Mouse (Mus musculus): Measurements from ENCODE around the gene Cygb.
"Not testable (repeated sequence)": the region's sequence is repeated elsewhere in the genome, so short reads cannot be mapped to it uniquely, and the experiment has no call there.

The Cygb gene

DNA sequence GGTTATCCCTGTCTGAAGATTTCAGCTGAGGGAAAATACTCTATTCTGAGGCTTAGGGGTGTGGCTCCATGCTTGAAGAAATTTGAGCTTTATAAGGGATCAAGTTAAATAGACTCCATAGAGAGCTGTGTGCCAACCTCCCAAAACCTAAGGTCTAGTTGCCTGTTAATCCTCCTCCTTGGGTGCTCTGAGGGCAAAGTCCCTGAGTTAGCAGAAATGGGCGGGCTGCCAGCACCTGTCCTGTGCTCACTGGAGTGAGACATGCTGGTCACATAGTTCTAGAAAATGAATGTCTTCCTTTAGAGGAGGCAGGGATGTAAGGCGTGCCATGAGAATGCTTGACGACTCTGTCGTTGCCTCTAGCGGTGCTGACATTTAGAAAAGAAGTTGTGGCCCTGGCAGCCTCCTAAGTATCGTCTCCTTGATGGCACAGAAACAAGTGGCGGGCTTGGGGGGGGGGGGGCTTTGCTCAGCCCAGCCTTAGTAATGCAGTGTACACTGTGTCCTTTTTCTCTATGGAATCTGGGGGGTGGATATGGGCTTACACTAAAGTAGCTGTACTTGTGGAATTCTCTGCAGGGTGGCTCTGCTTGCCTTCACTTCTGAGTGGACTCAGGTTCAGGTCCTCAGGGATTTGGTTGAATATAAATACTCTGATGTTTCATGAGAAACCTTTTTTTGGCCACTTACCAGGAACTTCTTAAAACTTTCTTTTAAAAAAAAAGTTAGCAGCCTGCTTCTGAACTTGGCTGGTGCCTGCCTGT, 20.7 kb upstream of the Cygb start:
- DNase-seq (ENCODE audit: low spot score in 2 of 2): no peak

DNA sequence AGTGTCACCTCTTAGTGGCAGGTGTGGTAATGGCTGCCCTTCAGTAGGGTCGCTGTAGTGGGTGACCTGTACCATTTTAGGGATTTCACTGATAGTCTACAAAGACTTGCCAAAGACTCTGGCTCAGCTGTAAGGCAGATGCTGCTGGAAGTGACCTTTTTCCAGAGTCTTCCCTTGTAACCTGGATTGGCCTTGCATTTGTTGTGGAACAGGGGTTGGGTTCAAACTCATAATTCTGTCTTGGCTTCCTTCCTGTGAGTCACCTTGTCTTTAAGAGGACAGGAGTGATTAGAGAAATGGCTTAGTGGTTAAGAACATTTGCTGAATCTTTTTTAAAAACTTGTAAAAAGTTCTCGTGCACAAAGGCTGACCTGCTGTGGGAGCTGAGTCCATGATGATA, 19.3 kb upstream of the Cygb start:
- DNase-seq (ENCODE audit: low spot score in 2 of 2): no peak

DNA sequence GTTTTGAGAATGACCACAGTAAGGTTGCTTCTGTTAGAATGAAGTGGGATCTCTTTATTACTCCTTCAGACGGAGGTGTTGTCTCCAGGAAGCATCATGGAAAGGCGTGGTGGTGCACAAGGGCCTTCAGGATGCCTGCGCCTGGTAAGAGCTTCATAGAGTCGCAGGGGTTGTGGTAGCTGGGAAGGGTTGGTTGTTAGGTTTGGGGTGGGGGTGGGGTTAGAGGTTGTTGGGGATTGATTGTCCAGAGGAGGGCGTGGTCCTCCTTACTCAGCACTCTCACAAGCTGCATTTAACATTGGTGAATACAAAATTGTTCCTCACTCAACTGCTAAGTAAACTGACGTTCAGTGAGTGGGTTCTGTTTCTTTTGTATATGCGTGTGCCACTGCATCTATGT, 18.5 kb upstream of the Cygb start:
- no peak for DNase-seq (ENCODE audit: low spot score in 2 of 2)

DNA sequence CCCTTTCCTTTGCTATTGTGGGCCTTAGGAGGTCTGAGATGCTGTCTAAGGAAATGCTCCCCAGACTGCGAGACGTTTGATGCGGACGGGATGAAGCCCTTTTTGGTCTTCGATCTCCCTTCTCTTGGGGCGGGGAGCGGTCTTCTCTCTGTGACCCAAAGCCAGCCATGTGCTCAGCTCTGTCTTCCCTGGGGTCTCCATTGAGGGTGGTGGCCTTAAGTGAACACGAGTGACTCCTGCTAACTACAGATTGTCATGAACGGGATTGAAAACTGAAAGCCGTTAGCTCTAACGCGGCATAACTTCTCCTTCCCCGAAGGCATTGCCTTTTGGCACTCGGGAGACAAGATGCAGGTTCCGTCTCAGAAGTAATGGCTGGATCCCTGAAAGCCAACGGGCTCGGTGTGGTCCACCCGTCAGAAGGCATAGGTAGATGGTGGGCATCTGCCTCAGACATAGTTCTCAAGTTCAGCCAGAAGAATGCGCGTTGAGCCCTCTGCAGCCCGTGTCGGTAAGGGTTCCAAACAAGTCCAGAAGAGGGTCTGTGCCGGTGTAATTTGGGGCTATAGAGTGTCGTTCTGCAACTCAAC, 17.8 kb upstream of the Cygb start:
- DNase-seq (ENCODE audit: low spot score in 2 of 2): no peak

DNA sequence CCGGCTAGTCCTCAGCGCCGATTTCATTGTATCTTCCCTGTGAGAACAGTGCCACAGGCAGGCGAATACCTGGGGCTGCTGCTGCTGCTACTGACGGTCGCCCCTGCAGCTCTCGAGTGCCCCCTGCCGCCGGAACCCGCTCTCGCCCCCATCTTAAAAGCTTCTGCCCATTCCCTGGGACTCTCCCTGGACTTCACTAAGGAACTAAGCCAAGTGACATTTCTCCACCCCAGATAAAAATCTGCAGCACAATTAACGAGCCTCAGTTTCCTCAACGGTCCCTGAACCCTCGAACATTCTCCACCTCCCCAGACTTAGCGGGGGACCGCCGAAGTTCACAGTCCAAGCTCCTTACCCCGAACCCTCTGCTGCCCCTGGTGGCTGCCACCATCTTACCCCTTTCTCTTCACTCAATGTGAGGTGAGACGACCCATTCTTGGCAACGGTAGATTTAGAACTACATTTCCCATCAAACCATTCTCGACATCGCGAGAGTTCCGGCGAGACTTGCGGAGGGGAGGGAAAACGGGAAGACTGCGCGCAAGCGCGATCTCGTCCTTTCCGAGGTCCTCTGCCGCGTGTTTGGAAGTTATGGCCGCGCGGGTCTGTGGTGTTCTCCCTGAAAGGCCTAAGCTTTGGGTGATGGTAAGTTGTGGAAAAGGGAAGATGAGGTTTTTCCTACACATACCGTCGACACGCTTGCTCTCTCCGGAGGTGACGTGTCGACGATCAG, 17.2 kb upstream of the Cygb start:
- DNase-seq (ENCODE audit: low spot score in 2 of 2): peak; percentile 96 to 98

DNA sequence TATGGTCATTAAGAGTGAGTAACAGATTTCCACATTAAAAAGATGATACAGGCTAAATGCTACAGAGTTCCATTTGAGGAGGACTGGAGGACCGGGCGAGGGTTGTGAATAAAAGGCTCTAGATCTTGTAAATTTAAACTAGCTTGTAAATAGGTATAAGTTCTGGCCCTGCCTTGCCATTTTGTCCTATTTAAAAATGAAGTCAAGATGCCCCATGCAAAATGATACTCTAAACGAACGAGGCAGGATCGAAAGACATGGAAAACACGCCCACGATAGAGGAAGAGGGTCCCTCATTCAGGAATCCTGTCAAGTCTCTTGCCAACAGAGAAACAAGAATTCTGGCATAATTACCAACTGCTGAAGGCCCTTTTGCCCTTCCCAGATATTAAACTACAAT, 16.3 kb upstream of the Cygb start:
- DNase-seq (ENCODE audit: low spot score in 2 of 2): no peak

DNA sequence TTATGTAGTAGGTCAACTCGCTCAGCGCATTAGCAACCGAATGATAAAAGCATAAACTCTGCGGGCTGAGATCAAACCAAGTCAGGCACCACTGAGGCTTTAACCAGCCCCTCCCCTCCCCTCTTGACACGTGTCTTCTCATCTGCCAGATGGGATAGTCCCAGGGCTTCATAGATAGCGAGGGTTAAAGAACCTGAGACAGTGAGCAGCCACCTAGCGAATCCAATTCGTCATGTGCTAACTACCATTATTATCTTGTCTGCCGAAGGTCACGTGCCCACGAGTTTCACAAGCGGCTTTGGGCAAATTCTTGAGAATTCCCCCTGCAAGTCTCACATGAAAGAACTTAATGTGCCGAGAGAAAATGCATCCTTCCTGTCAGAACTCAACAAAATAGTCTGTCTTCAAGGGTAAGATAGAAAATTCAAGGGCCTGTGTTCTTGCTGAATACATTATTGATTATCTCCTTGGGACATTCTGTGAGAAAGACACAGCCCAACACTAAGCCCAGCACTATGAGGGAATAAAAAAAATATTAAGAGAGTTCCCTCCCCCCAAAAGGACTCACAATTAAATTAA, 15.8 kb upstream of the Cygb start:
- no peak for DNase-seq (ENCODE audit: low spot score in 2 of 2)

DNA sequence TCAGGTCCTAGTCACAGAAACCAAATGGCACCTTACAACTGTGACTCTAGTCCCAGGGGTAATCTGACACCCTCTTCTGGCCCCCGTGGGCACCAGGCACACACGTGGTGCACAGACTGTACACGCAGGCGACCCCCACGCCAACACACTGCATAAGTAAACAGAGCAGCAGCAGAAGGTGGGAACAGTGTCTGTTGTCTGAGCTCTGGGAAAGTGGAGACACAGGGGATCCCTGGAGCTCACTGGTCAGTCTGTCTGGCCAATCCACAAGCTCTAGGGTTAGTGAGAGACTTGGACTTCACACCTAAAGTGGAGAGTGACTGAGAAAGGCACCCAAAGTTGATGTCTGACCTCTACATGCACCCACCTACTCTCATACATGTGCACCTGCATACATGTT, 15.2 kb upstream of the Cygb start:
- no peak for DNase-seq (ENCODE audit: low spot score in 2 of 2)

DNA sequence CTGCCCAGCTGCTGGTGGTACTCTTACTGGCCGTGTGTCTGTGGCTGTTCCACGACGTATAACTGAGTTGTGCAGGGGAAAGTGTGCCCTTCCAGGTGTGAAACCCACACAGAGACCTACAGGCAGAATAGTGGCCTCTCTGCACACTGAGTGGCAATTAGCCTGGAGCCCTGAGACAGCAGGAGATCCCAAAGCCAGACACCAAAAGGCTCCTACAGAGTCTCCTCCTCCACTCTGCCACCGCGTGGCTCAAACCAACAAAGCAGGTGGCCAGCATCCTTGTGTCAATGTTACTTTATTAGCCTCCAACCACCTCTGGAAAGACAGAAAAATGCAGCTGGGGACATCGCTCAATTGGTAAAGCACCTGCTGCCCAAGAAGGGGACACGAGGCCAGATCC, 14.7 kb upstream of the Cygb start:
- no peak for DNase-seq (ENCODE audit: low spot score in 2 of 2)

DNA sequence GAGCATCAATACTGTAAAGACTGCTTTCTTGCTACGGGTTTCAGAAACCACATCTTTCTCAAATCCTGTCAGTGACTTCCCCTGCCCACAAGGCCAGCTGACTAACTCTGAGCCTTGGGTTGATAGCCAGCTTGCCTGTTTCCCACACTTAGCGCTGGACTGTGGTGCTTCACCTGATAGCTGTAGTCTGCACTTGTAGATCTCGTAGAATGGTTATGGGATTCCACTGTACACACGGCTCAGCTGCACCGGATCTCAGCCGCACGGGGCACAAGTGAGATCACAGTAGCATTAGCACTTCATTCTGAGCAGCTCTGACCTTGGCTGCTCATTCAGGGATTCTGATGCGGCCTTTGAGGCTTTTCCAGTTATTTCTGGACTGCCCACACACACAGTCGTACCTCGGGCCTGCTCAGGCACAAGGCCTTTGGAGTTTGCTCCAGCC, 14.3 kb upstream of the Cygb start:
- no peak for DNase-seq (ENCODE audit: low spot score in 2 of 2)

DNA sequence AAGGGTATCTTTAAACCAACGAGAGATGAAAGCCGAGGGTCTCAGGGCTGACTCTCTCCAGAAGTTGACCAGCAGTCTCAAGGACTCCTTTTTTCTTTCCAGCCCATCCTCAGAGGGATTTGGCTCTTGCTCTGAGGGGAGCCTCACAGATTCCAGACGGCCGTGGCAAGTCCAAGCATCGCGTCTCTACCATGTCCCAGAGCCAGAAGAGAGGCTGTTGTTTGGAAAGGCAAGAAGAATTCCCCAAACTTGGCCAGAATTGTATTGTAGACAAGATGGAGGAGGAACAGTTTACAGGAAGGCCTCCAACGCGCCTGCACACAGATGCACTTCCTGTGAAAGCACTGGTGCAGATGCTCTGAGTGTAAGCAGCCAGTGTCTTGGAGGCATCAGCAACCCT, 13.8 kb upstream of the Cygb start:
- DNase-seq (ENCODE audit: low spot score in 2 of 2): no peak

DNA sequence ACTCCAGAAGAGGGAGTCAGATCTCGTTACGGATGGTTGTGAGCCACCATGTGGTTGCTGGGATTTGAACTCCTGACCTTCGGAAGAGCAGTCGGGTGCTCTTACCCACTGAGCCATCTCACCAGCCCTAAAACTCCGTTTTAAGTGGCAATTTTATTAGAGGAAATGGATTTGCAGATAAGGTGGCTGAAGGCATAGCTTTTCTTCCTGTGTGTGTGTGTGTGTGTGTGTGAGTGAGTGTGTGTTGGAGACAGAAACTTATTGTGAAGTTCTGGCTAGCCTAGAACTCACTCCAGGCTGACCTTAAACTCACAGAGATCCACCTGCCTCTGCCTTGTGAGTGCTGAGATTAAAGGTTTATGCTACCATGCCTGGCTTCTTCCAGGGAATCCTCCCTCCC, 12.9 kb upstream of the Cygb start:
- not testable (repeated sequence) for DNase-seq (ENCODE audit: low spot score in 2 of 2)

DNA sequence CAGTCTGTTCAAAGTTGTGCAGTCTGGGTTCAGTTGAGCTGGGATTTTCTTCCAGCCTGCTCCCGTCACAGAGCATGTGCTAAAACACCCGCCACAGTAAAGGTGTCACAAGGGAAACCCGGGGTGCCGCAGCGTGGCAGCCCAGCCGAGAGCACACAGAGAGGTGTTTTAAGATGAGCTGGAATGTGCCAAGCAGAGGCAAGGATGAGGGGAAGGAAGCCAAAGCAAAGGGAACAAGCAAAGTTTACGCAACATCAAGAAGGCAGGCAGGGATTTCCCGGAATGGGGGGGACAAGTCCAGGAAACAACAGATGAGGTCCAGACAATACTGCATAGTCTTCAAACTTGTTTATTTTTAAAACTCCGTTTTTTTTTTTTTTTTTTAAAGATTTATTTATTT, 12.5 kb upstream of the Cygb start:
- peak in 1 of 2 experiments; percentile 63 for DNase-seq (ENCODE audit: low spot score in 2 of 2)

DNA sequence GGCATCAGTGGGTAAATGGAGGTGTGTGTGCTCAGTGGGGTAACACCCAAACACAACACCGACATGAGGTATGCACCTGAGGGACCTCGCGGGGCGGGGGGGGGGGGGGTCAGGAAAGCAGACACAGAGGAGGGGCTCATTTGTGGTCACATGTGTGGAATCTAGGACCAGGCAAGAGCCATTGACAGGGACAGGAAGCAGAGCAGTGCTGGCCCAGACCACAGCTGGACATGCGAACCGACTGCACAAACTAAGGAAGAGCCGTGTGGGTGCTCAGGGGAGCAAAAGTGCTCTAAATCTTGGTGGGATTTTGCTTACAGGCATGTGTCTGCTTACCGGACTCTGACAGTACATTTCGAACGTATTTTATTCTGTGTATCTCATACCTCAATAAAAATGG, 11.2 kb upstream of the Cygb start:
- peak in 1 of 2 experiments; percentile 0 for DNase-seq (ENCODE audit: low spot score in 2 of 2)

DNA sequence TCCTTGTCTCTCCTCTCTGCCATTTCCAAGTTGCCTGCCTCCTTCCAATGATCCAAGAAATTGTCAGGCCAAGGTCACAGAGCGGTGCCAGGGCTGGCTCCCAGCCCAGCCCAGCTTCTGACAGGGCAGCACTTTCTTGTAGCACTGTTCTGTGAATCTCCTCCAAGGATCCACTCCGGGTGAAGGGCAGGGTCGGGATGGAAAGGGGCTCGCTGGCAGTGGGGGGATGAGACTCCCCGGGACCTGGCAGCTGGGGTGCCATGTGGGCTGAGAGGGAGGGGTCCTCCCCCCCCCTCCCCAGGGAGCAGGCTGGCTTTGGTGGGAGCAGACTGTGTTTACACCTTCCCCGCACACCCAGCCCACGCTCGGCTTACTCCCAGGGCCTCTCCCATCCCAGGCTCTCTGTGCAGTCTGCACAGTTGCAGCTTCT, 7.8 kb upstream of the Cygb start:
- DNase-seq (ENCODE audit: low spot score in 2 of 2): no peak

DNA sequence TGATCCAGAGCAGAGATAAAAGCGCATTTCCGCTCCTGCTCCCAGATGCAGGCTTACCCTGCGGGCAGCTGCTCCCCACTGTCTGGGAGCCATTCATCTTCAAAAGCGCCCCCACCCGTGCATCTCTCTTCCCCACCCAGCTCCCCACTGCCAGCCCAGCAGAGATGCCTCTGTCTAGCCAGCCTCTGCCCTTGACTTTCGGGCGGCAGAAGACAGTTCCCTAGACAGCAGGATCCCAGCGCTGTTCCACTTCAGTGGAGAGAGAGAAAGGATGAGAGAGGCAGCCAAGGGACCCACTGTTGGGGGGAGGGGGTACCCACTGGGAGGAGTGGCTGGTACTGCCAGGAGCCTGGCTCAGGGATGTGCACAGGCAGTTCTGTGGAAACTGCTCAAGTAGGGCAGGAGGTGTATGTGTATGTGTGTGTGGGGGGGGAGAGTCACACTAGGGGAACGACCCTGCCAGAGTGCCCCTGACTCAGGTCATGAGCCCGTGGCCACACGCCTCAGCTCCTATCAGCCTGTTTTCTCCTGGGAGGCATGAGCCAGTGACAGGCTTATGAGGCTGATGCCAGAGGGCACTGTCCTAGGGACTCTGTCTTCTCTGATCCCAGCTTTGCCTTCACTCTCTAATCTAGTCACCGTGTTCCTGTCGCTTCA, 7.3 kb upstream of the Cygb start:
- no peak for DNase-seq (ENCODE audit: low spot score in 2 of 2)

DNA sequence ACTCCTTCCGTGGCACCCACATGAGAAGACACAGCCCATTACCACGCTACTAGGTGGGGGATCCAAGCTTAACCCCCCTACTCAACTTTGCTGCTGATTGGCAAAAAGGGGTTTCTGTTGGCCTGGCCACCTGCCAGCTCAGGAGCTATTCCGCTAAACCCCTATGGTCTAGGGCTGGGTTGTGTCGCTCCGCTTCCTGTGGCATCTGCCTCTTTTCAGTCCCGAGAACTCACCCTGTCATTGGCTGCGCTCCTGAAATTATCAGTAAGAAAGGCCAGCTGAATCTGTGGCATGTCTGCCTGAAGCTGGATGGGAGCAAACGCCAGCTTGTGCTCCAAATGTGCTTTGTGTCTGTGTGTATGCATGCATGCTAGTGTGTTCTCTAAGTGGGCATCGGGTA, 6.1 kb upstream of the Cygb start:
- no peak for DNase-seq (ENCODE audit: low spot score in 2 of 2)

DNA sequence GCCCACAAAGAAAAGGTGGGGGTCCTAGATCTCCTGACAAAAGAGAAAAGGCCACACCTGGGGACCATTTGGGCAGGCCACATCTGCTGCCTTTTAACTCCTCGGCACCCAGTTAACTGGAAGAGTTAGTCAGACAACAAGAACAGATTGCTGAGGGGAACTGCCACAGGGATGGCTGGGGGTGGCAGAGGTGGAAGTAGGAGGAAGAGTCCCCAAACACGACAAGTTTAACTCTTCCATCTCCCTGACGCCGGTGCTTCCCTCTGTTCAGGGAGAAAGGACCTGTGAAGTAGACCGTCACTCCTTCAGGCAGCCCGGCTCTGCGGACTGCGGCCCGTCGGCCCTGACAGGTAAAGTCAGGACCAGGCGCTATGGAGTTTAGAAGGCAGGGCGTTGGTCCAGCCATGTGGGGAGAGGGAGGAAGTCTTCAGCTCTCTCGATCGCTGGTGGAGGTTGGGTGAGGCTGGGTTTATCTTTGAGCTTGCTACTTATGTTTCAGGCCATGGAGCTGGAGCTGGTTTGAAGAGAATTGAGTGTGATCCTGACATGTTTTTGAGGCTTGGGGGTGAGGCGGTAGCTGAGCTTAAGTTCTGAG, 5.0 kb upstream of the Cygb start:
- DNase-seq (ENCODE audit: low spot score in 2 of 2): no peak

DNA sequence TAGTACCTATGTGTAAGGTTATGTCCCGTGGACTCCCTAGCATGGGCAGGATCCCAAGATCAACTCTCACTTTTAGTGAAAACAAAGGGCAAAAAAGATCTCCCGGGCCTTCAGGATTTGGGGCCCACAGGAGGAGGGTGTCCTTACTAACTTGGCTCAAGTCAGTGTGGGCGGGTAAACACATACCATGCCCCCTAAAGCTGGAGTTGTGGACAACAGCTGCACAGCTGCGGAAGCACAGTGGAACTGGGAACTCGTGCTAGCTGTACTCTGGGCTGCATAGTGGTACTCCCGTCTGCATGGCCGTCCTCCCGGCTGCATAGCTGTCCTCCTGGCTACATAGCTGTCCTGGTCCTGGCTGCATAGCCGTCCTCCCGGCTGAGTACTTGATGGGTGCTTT, 4.1 kb upstream of the Cygb start:
- DNase-seq (ENCODE audit: low spot score in 2 of 2): no peak

DNA sequence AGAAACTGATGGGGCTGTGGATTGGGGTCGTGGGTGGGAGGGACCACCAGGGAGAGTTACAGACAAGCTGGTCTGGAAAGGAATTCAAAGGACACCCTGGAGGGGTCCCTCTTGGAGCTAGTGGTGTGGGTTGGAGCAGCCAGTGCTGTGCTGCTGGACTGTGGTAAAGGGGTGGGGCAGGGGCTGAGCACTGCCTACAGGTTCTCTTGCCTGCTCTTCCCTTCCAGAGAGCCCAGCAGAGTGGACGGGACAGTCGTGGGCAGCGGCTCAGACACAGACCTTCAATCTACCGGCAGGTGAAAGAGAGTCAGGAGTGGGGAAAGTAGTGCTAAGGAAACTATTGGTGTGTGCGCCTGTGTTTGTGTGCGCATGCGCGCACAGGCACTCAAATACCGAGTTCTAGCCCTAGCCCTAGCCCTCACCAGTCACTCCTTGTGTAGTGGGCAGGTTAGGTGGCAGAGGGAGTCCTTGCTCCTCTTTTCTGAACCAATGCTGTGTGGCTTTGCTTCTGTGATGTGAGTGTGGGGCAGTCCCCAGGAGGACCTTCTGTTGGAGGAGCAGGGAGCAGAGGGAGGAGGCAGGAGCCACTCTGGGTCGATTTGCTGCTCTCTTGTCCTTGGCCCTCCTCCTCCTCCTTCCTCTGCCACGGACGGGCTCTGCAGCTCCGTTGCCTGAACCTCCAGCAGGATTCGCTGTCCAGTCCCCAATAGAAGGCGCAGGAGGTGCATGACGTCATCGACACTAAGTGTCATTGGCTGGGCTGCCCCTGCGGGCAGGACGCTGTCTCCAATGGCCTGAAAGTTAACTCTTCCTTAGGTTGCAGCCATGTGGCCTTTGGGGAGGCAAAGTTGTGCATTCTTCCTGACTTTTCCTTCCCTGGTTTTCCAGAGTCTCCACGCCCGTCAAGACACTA, 3.5 kb upstream of the Cygb start:
- peak; percentile 95 to 97 for DNase-seq (ENCODE audit: low spot score in 2 of 2)

Measured in heart, adult 9 months (tissue).